Mouse (Mus musculus): ENCODE measurements at regions not wholly inside any gene's neighbourhood (a gene's known extent, or its start where the extent isn't known, plus 50 kb on each side); places are given as distances from the start of the nearest gene placed in this dataset.

DNA sequence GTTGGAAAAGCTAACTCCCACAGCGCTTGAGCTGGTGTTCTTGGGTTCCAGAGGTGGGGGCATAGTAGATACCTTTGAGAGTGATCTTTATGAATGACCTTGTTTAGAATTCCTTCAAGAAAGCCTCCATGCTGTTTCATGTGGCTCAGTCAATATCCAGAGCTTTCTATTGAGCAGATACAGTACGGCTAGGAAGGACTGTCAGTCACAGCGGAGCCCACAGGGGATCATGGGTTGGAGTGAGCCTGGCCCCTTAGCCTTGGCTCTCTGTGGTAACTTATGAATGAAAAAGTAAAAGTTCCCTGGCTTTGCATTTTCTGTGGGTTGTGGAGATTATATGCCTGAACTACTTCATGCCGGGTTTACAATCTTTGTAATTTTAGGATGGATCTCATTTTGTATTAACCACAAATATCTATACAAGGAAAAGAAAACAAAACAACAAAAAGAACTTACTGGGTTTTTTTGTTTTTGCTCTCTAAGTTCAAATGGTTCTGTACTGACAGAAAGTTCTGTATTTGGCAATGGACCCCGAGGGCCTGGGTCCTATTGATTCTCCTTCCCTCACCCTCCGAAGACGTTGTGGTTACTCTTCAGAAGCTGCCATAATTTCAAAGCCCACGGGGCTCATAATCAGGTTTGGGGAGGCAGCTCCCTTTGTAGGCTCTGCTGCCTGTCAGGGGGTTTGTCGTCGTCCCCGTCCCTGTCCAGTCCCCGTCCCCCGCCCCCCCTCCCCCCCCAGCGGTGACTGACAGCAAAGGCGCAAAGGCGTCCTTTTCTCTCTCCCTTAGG lies 117.7 kb upstream of the Tut7 start:
- TF ChIP-seq CTCF (IDR thresholded peaks at IDR 0.05; ENCODE audit: extremely low read depth, insufficient read depth, low read length) (no peak), POLR2A (IDR thresholded peaks at IDR 0.05; ENCODE audit: extremely low read depth, insufficient read depth, low read length) (no peak)

All from cortical plate, adult 2 months (tissue).